26 mouse cellular contexts compared by ENCODE assay signal in the genomic region with DNA sequence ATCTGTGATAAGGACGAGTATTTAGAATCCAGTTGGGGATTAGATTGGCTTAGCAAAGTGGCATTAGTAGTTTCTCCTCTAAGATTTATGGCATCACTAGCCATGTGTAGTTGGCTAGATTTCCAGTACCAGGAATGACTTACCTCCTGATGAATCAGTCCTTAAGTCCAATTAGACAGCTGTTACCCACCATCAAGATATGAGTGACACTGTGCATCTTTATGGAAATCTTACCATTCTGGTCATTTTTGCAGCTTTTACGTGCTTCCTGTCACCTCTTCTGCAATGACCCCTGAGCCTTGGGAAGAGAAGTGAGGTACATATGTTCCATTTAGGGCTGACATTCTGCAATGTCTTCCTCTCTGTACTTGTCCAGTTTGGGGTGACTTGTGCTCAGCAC. TPM values are rescaled to one million over a fixed set of nuclear protein-coding genes. Genes with fewer than 3 reads are reported as not detected.
"Had no signal": no experiment of that assay in that cellular context is flagged by ENCODE, and none has a peak within 500 bp of the region (broad histone marks: within the 10 kb centered on the region; RNA-seq: fewer than 3 reads in every experiment).

No protein-coding gene starts in this region.

- H3K4me2 ChIP-seq: embryonic facial prominence, embryonic 12.5 days; embryonic facial prominence, embryonic 13.5 days; embryonic facial prominence, embryonic 15.5 days; forebrain, embryonic 12.5 days; forebrain, embryonic 13.5 days; forebrain, embryonic 15.5 days had no signal

- DNase-seq: cerebellum, adult 8-10 months; cerebellum, adult 9-10 months; cerebellum, adult 9-11 months; cerebellum, postnatal 10 days; cerebellum, postnatal 14 days; cerebellum, postnatal 25 days; cerebellum, postnatal 36 days; embryo, embryonic 11 days; forebrain, postnatal 0 days; gastrocnemius, adult 2 months; gastrocnemius, postnatal 10 days; gastrocnemius, postnatal 14 days; gastrocnemius, postnatal 25 days; gastrocnemius, postnatal 36 days; heart, adult 18-20 months; heart, adult 2 months had no signal

- H3K36me3 ChIP-seq: embryonic facial prominence, embryonic 10.5 days; embryonic facial prominence, embryonic 12.5 days; embryonic facial prominence, embryonic 13.5 days; embryonic facial prominence, embryonic 15.5 days; forebrain, embryonic 10.5 days; forebrain, embryonic 12.5 days; forebrain, embryonic 15.5 days had no signal

- H3K27me3 ChIP-seq: embryonic facial prominence, embryonic 12.5 days; embryonic facial prominence, embryonic 13.5 days; embryonic facial prominence, embryonic 15.5 days; forebrain, embryonic 12.5 days; forebrain, embryonic 13.5 days; forebrain, embryonic 15.5 days had no signal

- H3K4me3 ChIP-seq: embryonic facial prominence, embryonic 10.5 days; embryonic facial prominence, embryonic 12.5 days; embryonic facial prominence, embryonic 13.5 days; embryonic facial prominence, embryonic 15.5 days; erythroblast, embryonic 14.5 days; forebrain, embryonic 10.5 days; forebrain, embryonic 12.5 days; forebrain, embryonic 13.5 days; forebrain, embryonic 15.5 days; gastrocnemius, adult 2 months; heart, adult 2 months had no signal

RNA-seq across cellular contexts. Expression of gene Slc35g2, which starts 55.4 kb away (rescaled TPM):
- total RNA-seq: common myeloid progenitor, adult 5-6 weeks had no signal
- polyA plus RNA-seq: erythroblast, embryonic 14.5 days had no signal
